Mouse (Mus musculus) embryonic facial prominence, embryonic 11.5 days (tissue): Measurements from ENCODE around the gene Sik1. TPM values are rescaled to one million over a fixed set of nuclear protein-coding genes. Genes with fewer than 3 reads are reported as not detected.

Source experiments
- ATAC-seq: fragments of 200-750 bp; cut with Nextera tagmentation; replicated peaks from 2 replicates; pipeline ENCODE4 v1.8.0; 2017; ENCODE audit warnings: low read depth; ENCODE audit not compliant: insufficient number of reproducible peaks, low FRiP score, low TSS enrichment
- DNase-seq: peaks from one replicate; pipeline ENCODE4 v3.0.0-alpha.2; 2015; ENCODE audit warnings: low spot score
- H3K27ac ChIP-seq: fragments of 300-500 bp; sonication (generic); replicated peaks from 2 replicates; pipeline ENCODE4 v1.5.1; 2014; ENCODE audit warnings: mild to moderate bottlenecking, low read depth, low read length, control low read depth
- H3K27me3 ChIP-seq: fragments of 300-500 bp; sonication (generic); 2 replicates; pipeline ENCODE4 v1.6.1; 2014; ENCODE audit warnings: mild to moderate bottlenecking, low read length, moderate library complexity, mixed read lengths; ENCODE audit not compliant: control insufficient read depth, insufficient read depth
- H3K36me3 ChIP-seq: fragments of 300-500 bp; sonication (generic); replicated peaks from 2 replicates; pipeline ENCODE4 v1.6.1; 2014; ENCODE audit warnings: low read depth, mild to moderate bottlenecking, low read length, moderate library complexity, mixed read lengths; ENCODE audit not compliant: control insufficient read depth, insufficient read depth
- H3K4me1 ChIP-seq: fragments of 300-500 bp; sonication (generic); 2 replicates; pipeline ENCODE4 v1.6.1; 2014; ENCODE audit warnings: low read length, mixed read lengths; ENCODE audit not compliant: control insufficient read depth, insufficient read depth
- H3K4me2 ChIP-seq: fragments of 300-500 bp; sonication (generic); 2 replicates; pipeline ENCODE4 v1.6.1; 2014; ENCODE audit warnings: low read depth, mild to moderate bottlenecking, control low read depth, low read length, moderate library complexity
- H3K4me3 ChIP-seq: fragments of 300-500 bp; sonication (generic); 2 replicates; pipeline ENCODE4 v1.5.1; 2014; ENCODE audit warnings: low read depth, low read length, control low read depth
- H3K9ac ChIP-seq: fragments of 300-500 bp; sonication (generic); replicated peaks from 2 replicates; pipeline ENCODE4 v1.6.1; 2014; ENCODE audit warnings: mild to moderate bottlenecking, control low read depth, low read length
- H3K9me3 ChIP-seq: fragments of 300-500 bp; sonication (generic); replicated peaks from 2 replicates; pipeline ENCODE4 v1.6.1; 2016; ENCODE audit warnings: mild to moderate bottlenecking, low read length, inconsistent platforms, mixed read lengths; ENCODE audit not compliant: control insufficient read depth
- WGBS: fragments of 180-500 bp; shearing (Covaris S2); extraction: QIAGEN DNeasy Blood & Tissue Kit; methylation state at CpG from one replicate; pipeline ENCODE4 v1.1.7; 2014; 5-methylcytosine and 5-hydroxymethylcytosine counted together
- polyA plus RNA-seq: library from polyadenylated mRNA; unstranded; fragments of >200 nt; fragmentation: Nextera tagmentation; extraction: Ambion mirVana; gene quantifications from 2 replicates; pipeline ENCODE4 v1.2.1, GENCODE M21; 2014

Sik1 gene
- polyA plus RNA-seq, 1 experiment from 2014 or later = 10.5 TPM

DNA sequence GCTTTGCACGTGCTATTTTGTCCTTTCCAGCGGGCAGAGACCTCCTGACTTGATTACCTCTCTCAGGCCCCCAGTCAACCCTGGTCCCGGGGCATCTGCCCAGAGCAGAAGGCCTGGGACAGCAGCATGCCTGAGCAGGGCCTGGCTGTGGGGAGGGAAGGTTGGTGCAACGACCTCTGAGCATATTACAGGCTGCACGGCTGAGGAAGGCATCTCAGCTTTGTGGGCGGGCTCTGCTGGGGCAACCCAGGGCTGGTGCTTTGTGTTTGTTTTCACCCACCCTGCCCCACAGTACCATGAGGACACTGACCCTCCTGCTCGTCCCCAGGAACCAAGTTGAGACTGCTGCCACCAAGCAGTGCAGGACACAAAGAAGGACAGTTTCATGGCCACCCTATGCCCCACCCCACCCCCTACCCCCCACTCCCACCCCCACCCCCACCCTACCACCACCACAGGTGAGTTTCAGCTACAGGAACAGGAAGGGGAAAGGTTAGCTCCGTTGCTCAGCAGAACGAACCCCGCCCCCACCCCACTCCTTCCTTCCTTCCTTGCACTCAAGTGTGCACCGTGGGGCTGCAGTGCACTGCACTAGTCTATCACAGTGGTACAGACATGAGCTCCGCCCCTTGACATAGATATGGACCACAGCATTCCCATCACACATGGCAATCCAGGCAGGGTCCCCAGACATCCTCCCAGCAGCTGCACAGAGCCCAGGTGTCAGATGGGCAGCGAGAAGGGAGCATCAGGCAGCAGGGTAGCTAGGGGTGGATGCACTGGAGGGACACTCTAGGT, 34.3 kb downstream of the Sik1 start:
- WGBS = 41% methylated on average over 13 of the region's 13 CpGs
- no peaks in the 10 kb centered on the region for H3K27me3 ChIP-seq
- H3K4me3 ChIP-seq = no peak overlapping the region
- no peak for DNase-seq
- no peaks in the 10 kb centered on the region for H3K9me3 ChIP-seq
- no peak overlapping the region for H3K4me2 ChIP-seq
- ATAC-seq = peak; percentile 35; the same call in 1 of the 2 replicates
- H3K4me1 ChIP-seq = peaks cover 2% of the 10 kb centered on the region; the same call in 1 of the 2 replicates
- H3K9ac ChIP-seq = peak overlapping the region; percentile 32; the same call in 1 of the 2 replicates
- no peaks in the 10 kb centered on the region for H3K36me3 ChIP-seq
- no peak overlapping the region for H3K27ac ChIP-seq

DNA sequence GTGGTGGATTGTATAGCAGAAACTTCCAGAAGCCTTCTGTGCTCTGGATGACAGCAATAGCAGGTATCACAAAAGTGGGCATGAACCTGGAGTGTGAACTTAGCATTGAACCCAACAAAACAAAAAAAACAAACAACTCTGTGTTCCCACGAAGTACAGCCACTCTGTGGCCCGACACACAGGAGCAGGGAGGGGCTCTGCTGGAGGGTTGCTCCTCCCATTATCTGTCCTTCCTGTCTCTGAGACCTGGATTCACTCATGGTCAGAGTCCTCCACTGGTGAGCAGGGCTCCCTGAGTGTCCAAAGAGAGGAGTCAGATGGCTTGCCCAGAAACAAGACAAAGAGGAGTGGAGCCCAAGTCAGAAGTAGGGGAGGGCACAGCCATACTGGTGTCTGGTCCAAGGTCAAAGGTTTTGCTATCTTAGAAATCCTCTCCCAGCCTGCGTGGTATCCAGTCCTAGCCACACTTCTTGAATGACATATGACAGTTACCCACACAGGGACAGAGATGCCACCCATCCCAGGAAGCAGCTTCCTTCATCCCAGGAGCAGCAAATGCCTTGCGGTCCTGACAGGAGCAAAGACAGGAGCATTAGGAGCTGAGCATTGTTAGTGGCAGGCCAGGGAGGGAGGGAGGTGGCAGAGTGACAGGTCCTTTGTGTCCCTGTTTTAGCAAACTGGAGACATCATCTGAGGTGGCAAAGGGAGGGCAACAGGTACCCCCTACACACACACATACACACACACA, 35.3 kb downstream of the Sik1 start:
- Histone ChIP-seq H3K9me3 (no peaks in the 10 kb centered on the region), H3K27me3 (no peaks in the 10 kb centered on the region), H3K36me3 (no peaks in the 10 kb centered on the region), H3K9ac (no peak overlapping the region), H3K4me3 (no peak overlapping the region), H3K27ac (no peak overlapping the region), H3K4me2 (no peak overlapping the region), H3K4me1 (peaks cover 2% of the 10 kb centered on the region; the same call in 1 of the 2 replicates)
- 37% methylated on average over 4 of the region's 4 CpGs for WGBS
- ATAC-seq (no peak), DNase-seq (no peak)

DNA sequence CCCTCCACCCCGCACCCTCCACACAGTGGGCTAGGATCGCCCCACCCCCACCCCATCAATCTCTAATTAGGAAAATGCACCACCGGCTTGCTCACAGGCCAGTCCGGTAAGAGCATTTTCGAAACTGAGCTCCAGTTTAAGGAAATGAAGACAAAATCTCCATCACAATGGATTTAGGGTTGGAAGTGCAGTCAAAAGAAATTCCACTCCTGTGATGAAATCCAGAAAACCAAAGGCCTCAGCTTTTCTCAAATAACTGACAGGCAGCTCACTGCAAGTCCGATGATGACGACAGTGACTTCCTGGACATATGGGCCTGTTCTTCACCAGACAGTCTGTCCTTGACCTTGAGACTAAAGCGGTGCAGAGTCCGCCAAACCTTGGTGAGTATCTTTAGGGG, 36.2 kb downstream of the Sik1 start:
- 63% methylated on average over 9 of the region's 9 CpGs for WGBS
- no peak overlapping the region for H3K27ac ChIP-seq
- DNase-seq (no peak), ATAC-seq (no peak)
- H3K4me1 ChIP-seq = peaks cover 2% of the 10 kb centered on the region; the same call in 1 of the 2 replicates
- H3K4me2 ChIP-seq = no peak overlapping the region
- no peaks in the 10 kb centered on the region for H3K36me3 ChIP-seq
- H3K4me3 ChIP-seq = no peak overlapping the region
- no peaks in the 10 kb centered on the region for H3K9me3 ChIP-seq
- H3K27me3 ChIP-seq = no peaks in the 10 kb centered on the region
- H3K9ac ChIP-seq = no peak overlapping the region

DNA sequence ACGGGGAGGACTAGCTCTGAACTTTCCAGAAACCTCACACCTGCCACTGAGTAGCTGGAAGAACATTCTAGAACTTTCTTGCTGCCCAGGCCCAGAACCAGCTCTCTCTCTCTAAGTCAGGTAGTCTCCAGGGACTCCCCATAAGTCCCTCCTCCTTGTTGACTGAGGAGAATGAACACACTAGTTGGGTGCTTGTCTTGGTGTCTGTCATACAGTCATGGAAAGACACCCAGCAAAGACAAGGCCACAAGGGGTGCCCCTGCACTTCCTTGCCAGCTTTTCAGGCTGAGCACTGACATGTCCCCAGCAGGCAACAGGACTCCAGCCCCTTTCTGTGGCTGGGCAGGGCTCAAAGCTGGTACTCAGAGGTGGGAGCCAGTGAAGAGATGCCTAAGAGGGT, 37.8 kb downstream of the Sik1 start:
- 94% methylated on average over 1 of the region's 1 CpGs for WGBS
- DNase-seq (no peak), ATAC-seq (no peak)
- Histone ChIP-seq H3K27me3 (no peaks in the 10 kb centered on the region), H3K4me3 (no peak overlapping the region), H3K9me3 (no peaks in the 10 kb centered on the region), H3K27ac (no peak overlapping the region), H3K4me2 (no peak overlapping the region), H3K36me3 (no peaks in the 10 kb centered on the region), H3K9ac (no peak overlapping the region), H3K4me1 (peaks cover 2% of the 10 kb centered on the region; the same call in 1 of the 2 replicates)

DNA sequence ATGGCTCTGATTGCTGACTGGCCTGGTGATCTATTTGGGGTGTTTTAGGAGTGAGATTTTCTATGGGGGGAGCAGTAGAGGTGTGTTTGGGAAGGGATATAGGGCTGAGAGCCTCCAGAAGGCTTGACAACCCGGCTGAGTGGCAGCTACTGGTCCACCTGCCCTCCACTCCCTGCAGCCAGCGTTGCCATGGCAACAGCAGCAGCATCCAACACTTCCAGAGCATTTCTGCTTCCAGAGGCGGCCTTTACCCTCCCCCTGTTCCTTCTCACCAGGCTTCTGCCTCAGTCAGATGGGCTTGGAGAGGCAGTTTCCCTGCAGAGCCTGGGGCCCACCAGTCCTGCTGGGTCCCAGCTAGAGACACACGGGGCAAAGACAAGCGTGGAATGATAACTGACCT, 38.4 kb downstream of the Sik1 start:
- 27% methylated on average over 5 of the region's 5 CpGs for WGBS
- DNase-seq (no peak), ATAC-seq (no peak)
- Histone ChIP-seq H3K27me3 (no peaks in the 10 kb centered on the region), H3K9ac (no peak overlapping the region), H3K9me3 (no peaks in the 10 kb centered on the region), H3K4me3 (no peak overlapping the region), H3K36me3 (no peaks in the 10 kb centered on the region), H3K4me2 (no peak overlapping the region), H3K27ac (no peak overlapping the region), H3K4me1 (peaks cover 2% of the 10 kb centered on the region; the same call in 1 of the 2 replicates)

DNA sequence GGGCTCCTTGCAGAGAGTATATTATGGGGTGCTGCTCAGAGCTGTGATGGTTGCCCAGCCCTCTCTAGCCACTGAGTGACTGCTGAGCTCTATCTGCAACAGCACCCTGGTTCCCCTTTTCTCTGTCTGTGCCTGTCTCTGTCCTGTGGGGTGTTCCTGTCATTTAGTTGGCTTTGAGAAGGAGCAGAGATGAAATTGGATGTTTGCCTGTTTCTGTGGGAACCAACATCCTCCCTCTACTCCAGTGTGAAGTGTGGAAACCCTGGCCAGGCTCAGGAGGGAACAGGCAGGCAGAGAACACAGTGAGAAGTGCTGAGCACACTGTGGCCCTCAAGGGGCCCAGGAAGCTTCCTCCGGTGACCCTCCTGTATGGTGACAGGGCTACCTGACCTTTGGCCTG, 40.8 kb downstream of the Sik1 start:
- 96% methylated on average over 1 of the region's 1 CpGs for WGBS
- no peaks in the 10 kb centered on the region for H3K27me3 ChIP-seq
- ATAC-seq = no peak

DNA sequence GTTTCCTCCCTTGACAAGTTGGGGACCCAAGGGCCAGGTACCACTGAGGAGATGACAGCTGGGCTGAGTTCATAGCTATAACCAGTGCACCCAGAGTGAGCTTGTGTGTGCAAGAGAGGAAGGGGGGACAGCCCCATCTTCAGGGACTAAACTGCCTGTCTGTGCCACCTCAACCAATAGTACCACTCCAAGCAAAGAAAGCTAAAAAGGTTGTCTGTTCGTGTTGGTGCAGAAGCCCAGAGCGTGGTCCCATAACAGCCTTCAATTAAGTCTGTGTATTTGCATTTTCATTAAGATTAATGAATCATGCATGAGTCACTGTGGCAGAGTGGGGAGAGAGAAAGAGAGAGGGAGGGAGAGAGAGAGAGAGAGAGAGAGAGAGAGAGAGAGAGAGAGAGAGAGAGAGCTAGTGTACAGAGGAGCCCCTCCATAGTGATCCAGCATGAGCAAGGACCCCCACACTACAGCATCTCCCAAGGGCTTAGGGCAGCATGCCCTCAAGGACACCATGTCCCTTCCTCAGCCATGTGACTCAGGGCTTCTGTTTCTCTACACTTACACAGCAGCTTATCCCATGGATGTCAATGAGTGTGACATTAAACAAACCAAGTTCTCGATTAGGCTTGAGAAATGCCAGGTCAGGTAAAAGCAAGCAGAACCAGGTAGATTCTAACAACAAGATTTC, 41.5 kb downstream of the Sik1 start:
- ATAC-seq = no peak
- Histone ChIP-seq H3K9me3 (no peaks in the 10 kb centered on the region), H3K27me3 (no peaks in the 10 kb centered on the region), H3K36me3 (no peaks in the 10 kb centered on the region), H3K4me2 (no peak overlapping the region), H3K4me3 (no peak overlapping the region), H3K27ac (no peak overlapping the region), H3K9ac (no peak overlapping the region), H3K4me1 (no peaks in the 10 kb centered on the region)
- no peak for DNase-seq
- WGBS = 86% methylated on average over 3 of the region's 3 CpGs

More for the DNA sequence above, 40.8 kb downstream of the Sik1 start:
- DNase-seq = no peak
- Histone ChIP-seq H3K9ac (no peak overlapping the region), H3K27ac (no peak overlapping the region), H3K9me3 (no peaks in the 10 kb centered on the region), H3K36me3 (no peaks in the 10 kb centered on the region), H3K4me3 (no peak overlapping the region), H3K4me2 (no peak overlapping the region), H3K4me1 (no peaks in the 10 kb centered on the region)
